Mouse (Mus musculus): ENCODE results near the gene Syne3.

DNA sequence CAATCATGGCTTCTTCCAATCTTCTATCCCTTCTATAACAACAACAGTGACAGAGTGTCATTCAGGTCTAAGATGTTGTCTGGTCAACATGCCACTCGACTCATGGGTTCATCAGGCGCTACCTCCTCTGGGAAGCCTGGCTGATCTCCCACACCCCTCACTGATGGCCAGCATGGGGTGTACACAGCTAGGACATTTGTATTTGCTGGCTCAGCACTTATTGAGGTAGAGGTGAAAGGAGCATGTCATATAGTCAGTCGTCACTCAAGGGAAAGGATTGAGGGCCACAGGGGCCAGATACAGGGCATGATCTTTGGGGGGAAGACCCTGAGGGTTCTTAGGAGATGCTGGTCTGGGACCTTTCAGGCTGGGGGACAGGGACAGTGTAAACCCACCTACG lies 99.9 kb downstream of the Syne3 start:
- TF ChIP-seq CTCF (IDR thresholded peaks at IDR 0.05; ENCODE audit: low read depth): no peak
- no peak for TF ChIP-seq EP300 (IDR thresholded peaks at IDR 0.05; ENCODE audit: low read depth)

Data from heart, postnatal 0 days (tissue).